Mouse (Mus musculus): ENCODE data around the gene Srxn1. TPM values are rescaled to one million over a fixed set of nuclear protein-coding genes. Genes with fewer than 3 reads are reported as not detected.

The Srxn1 gene
- polyA plus RNA-seq, 1 experiment from 2014 or later, result 13.4 TPM

- Histone ChIP-seq H3K36me3 (ENCODE audit: control insufficient read depth, insufficient read depth, low read length) (no peaks in the 10 kb centered on the region), H3K27me3 (ENCODE audit: control insufficient read depth, insufficient read depth, low read length) (peaks cover 20% of the 10 kb centered on the region), H3K4me2 (replicated peaks; ENCODE audit: low read depth, low read length) (peak overlapping the region; percentile 90; the same call in 1 of the 2 replicates), H3K9ac (ENCODE audit: low read depth, low read length) (no peak overlapping the region), H3K4me3 (ENCODE audit: low read depth, low read length) (peak overlapping the region; percentile 27; the same call in 1 of the 2 replicates), H3K27ac (ENCODE audit: low read depth, low read length) (peak overlapping the region; percentile 51), H3K9me3 (ENCODE audit: control insufficient read depth, low read length) (no peaks in the 10 kb centered on the region), H3K4me1 (replicated peaks; ENCODE audit: control insufficient read depth, insufficient read depth, low read length) (peaks cover 7% of the 10 kb centered on the region)
- no peak for ATAC-seq (ENCODE audit: low FRiP score)
- no peak for DNase-seq (ENCODE audit: low spot score)
- 29% methylated on average over 1 of the region's 1 CpGs for WGBS
These were observed 36.2 kb downstream of the Srxn1 start for GRCm38 (mm10) chr2:152141491-152141890.

GRCm38 (mm10) chr2:152142046-152142445, 36.7 kb downstream of the Srxn1 start:
- H3K9ac ChIP-seq (ENCODE audit: low read depth, low read length), result peak overlapping the region; percentile 44
- peak overlapping the region; percentile 27 for H3K4me3 ChIP-seq (ENCODE audit: low read depth, low read length)
- H3K27me3 ChIP-seq (ENCODE audit: control insufficient read depth, insufficient read depth, low read length), result peaks cover 20% of the 10 kb centered on the region
- H3K4me2 ChIP-seq (replicated peaks; ENCODE audit: low read depth, low read length), result peak overlapping the region; percentile 90
- no peaks in the 10 kb centered on the region for H3K36me3 ChIP-seq (ENCODE audit: control insufficient read depth, insufficient read depth, low read length)
- 2% methylated on average over 13 of the region's 13 CpGs for WGBS
- H3K9me3 ChIP-seq (ENCODE audit: control insufficient read depth, low read length), result no peaks in the 10 kb centered on the region
- DNase-seq (ENCODE audit: low spot score) (peak; percentile 71), ATAC-seq (ENCODE audit: low FRiP score) (peak; percentile 64)
- H3K27ac ChIP-seq (ENCODE audit: low read depth, low read length), result peak overlapping the region; percentile 51
- peaks cover 7% of the 10 kb centered on the region for H3K4me1 ChIP-seq (replicated peaks; ENCODE audit: control insufficient read depth, insufficient read depth, low read length)

- H3K36me3 ChIP-seq (ENCODE audit: control insufficient read depth, insufficient read depth, low read length), result no peaks in the 10 kb centered on the region
- peak overlapping the region; percentile 90; the same call in 1 of the 2 replicates for H3K4me2 ChIP-seq (replicated peaks; ENCODE audit: low read depth, low read length)
- H3K9ac ChIP-seq (ENCODE audit: low read depth, low read length), result no peak overlapping the region
- 1% methylated on average over 11 of the region's 11 CpGs for WGBS
- ATAC-seq (ENCODE audit: low FRiP score) (no peak), DNase-seq (ENCODE audit: low spot score) (no peak)
- no peaks in the 10 kb centered on the region for H3K9me3 ChIP-seq (ENCODE audit: control insufficient read depth, low read length)
- H3K27ac ChIP-seq (ENCODE audit: low read depth, low read length), result no peak overlapping the region
- H3K4me1 ChIP-seq (replicated peaks; ENCODE audit: control insufficient read depth, insufficient read depth, low read length), result peaks cover 7% of the 10 kb centered on the region
- peaks cover 20% of the 10 kb centered on the region for H3K27me3 ChIP-seq (ENCODE audit: control insufficient read depth, insufficient read depth, low read length)
- H3K4me3 ChIP-seq (ENCODE audit: low read depth, low read length), result no peak overlapping the region
These were observed 37.3 kb downstream of the Srxn1 start for GRCm38 (mm10) chr2:152142571-152142970.

GRCm38 (mm10) chr2:152143279-152144157, 38.2 kb downstream of the Srxn1 start, which contains the start of gene Tcf15:
Gene Tcf15 (plus strand): TSS chr2:152143561.
- peak within 1 kb of the TSS; percentile 61 for H3K9ac ChIP-seq (ENCODE audit: low read depth, low read length)
- peak within 1 kb of the TSS; percentile 47 for H3K4me3 ChIP-seq (ENCODE audit: low read depth, low read length)
- peaks cover 20% of the 10 kb centered on the region for H3K27me3 ChIP-seq (ENCODE audit: control insufficient read depth, insufficient read depth, low read length)
- no peaks in the 10 kb centered on the region for H3K9me3 ChIP-seq (ENCODE audit: control insufficient read depth, low read length)
- H3K4me1 ChIP-seq (replicated peaks; ENCODE audit: control insufficient read depth, insufficient read depth, low read length), result peaks cover 7% of the 10 kb centered on the region
- no peaks in the 10 kb centered on the region for H3K36me3 ChIP-seq (ENCODE audit: control insufficient read depth, insufficient read depth, low read length)
- peak; percentile 84 for ATAC-seq (ENCODE audit: low FRiP score)
- peak; percentile 78 for DNase-seq (ENCODE audit: low spot score)
- under 1% methylated on average over 114 of the region's 118 CpGs for WGBS
- H3K4me2 ChIP-seq (replicated peaks; ENCODE audit: low read depth, low read length), result peak within 1 kb of the TSS; percentile 90
- H3K27ac ChIP-seq (ENCODE audit: low read depth, low read length), result 0 out of 2 replicates have a peak within 1 kb of the TSS, but pooled peaks have one; percentile 51

- H3K9me3 ChIP-seq (ENCODE audit: control insufficient read depth, low read length), result no peaks in the 10 kb centered on the region
- DNase-seq (ENCODE audit: low spot score) (no peak), ATAC-seq (ENCODE audit: low FRiP score) (no peak)
- peak overlapping the region; percentile 61 for H3K9ac ChIP-seq (ENCODE audit: low read depth, low read length)
- H3K4me3 ChIP-seq (ENCODE audit: low read depth, low read length), result peak overlapping the region; percentile 47
- 0 out of 2 replicates have a peak overlapping the region, but pooled peaks have one; percentile 24 for H3K27ac ChIP-seq (ENCODE audit: low read depth, low read length)
- WGBS, result 16% methylated on average over 9 of the region's 9 CpGs
- no peaks in the 10 kb centered on the region for H3K36me3 ChIP-seq (ENCODE audit: control insufficient read depth, insufficient read depth, low read length)
- H3K27me3 ChIP-seq (ENCODE audit: control insufficient read depth, insufficient read depth, low read length), result peaks cover 20% of the 10 kb centered on the region
- peak overlapping the region; percentile 90 for H3K4me2 ChIP-seq (replicated peaks; ENCODE audit: low read depth, low read length)
- H3K4me1 ChIP-seq (replicated peaks; ENCODE audit: control insufficient read depth, insufficient read depth, low read length), result peaks cover 7% of the 10 kb centered on the region
These were observed 38.8 kb downstream of the Srxn1 start for GRCm38 (mm10) chr2:152144158-152144450.

GRCm38 (mm10) chr2:152144501-152144900, 39.2 kb downstream of the Srxn1 start:
- Histone ChIP-seq H3K9ac (ENCODE audit: low read depth, low read length) (peak overlapping the region; percentile 61), H3K36me3 (ENCODE audit: control insufficient read depth, insufficient read depth, low read length) (no peaks in the 10 kb centered on the region), H3K27me3 (ENCODE audit: control insufficient read depth, insufficient read depth, low read length) (peaks cover 20% of the 10 kb centered on the region), H3K9me3 (ENCODE audit: control insufficient read depth, low read length) (no peaks in the 10 kb centered on the region), H3K4me2 (replicated peaks; ENCODE audit: low read depth, low read length) (peak overlapping the region; percentile 90), H3K4me1 (replicated peaks; ENCODE audit: control insufficient read depth, insufficient read depth, low read length) (peaks cover 5% of the 10 kb centered on the region), H3K27ac (ENCODE audit: low read depth, low read length) (no peak overlapping the region), H3K4me3 (ENCODE audit: low read depth, low read length) (peak overlapping the region; percentile 47)
- ATAC-seq (ENCODE audit: low FRiP score) (no peak), DNase-seq (ENCODE audit: low spot score) (no peak)
- 57% methylated on average over 5 of the region's 5 CpGs for WGBS

- Histone ChIP-seq H3K4me2 (replicated peaks; ENCODE audit: low read depth, low read length) (no peak overlapping the region), H3K36me3 (ENCODE audit: control insufficient read depth, insufficient read depth, low read length) (no peaks in the 10 kb centered on the region), H3K4me3 (ENCODE audit: low read depth, low read length) (no peak overlapping the region), H3K9me3 (ENCODE audit: control insufficient read depth, low read length) (no peaks in the 10 kb centered on the region), H3K27ac (ENCODE audit: low read depth, low read length) (no peak overlapping the region), H3K27me3 (ENCODE audit: control insufficient read depth, insufficient read depth, low read length) (peaks cover 20% of the 10 kb centered on the region), H3K9ac (ENCODE audit: low read depth, low read length) (no peak overlapping the region), H3K4me1 (replicated peaks; ENCODE audit: control insufficient read depth, insufficient read depth, low read length) (peaks cover 5% of the 10 kb centered on the region)
- ATAC-seq (ENCODE audit: low FRiP score), result no peak
- no peak for DNase-seq (ENCODE audit: low spot score)
- 77% methylated on average over 2 of the region's 2 CpGs for WGBS
These were observed 40.4 kb downstream of the Srxn1 start for GRCm38 (mm10) chr2:152145711-152146110.

GRCm38 (mm10) chr2:152147079-152147478, 41.8 kb downstream of the Srxn1 start:
- WGBS, result 74% methylated on average over 3 of the region's 3 CpGs
- DNase-seq (ENCODE audit: low spot score) (no peak), ATAC-seq (ENCODE audit: low FRiP score) (no peak)
- no peak overlapping the region for H3K9ac ChIP-seq (ENCODE audit: low read depth, low read length)
- H3K4me1 ChIP-seq (replicated peaks; ENCODE audit: control insufficient read depth, insufficient read depth, low read length), result peaks cover 5% of the 10 kb centered on the region
- peaks cover 20% of the 10 kb centered on the region for H3K27me3 ChIP-seq (ENCODE audit: control insufficient read depth, insufficient read depth, low read length)
- H3K27ac ChIP-seq (ENCODE audit: low read depth, low read length), result no peak overlapping the region
- H3K9me3 ChIP-seq (ENCODE audit: control insufficient read depth, low read length), result no peaks in the 10 kb centered on the region
- no peaks in the 10 kb centered on the region for H3K36me3 ChIP-seq (ENCODE audit: control insufficient read depth, insufficient read depth, low read length)
- H3K4me2 ChIP-seq (replicated peaks; ENCODE audit: low read depth, low read length), result no peak overlapping the region
- no peak overlapping the region for H3K4me3 ChIP-seq (ENCODE audit: low read depth, low read length)

GRCm38 (mm10) chr2:152148675-152149074, 43.4 kb downstream of the Srxn1 start:
- Histone ChIP-seq H3K4me3 (ENCODE audit: low read depth, low read length) (no peak overlapping the region), H3K4me1 (replicated peaks; ENCODE audit: control insufficient read depth, insufficient read depth, low read length) (no peaks in the 10 kb centered on the region; the same call in none of the 2 replicates), H3K4me2 (replicated peaks; ENCODE audit: low read depth, low read length) (no peak overlapping the region), H3K27ac (ENCODE audit: low read depth, low read length) (no peak overlapping the region), H3K9me3 (ENCODE audit: control insufficient read depth, low read length) (no peaks in the 10 kb centered on the region), H3K27me3 (ENCODE audit: control insufficient read depth, insufficient read depth, low read length) (peaks cover 14% of the 10 kb centered on the region), H3K36me3 (ENCODE audit: control insufficient read depth, insufficient read depth, low read length) (no peaks in the 10 kb centered on the region), H3K9ac (ENCODE audit: low read depth, low read length) (no peak overlapping the region)
- 85% methylated on average over 9 of the region's 9 CpGs for WGBS
- no peak for ATAC-seq (ENCODE audit: low FRiP score)
- DNase-seq (ENCODE audit: low spot score), result no peak
